Mouse (Mus musculus) testis, adult 2 months (tissue): ENCODE data around the gene Elmod2. TPM values are rescaled to one million over a fixed set of nuclear protein-coding genes. Genes with fewer than 3 reads are reported as not detected.
A peak's percentile ranks its signal among the peaks of the same experiment; 100 is the strongest.

Experiments used
- H3K27ac ChIP-seq: fragments of 200-500 bp; 2 replicates; pipeline ENCODE4 v1.5.1; 2012; ENCODE audit warnings: low read depth, low read length; ENCODE audit not compliant: control insufficient read depth, insufficient read depth
- H3K27me3 ChIP-seq: fragments of 200-500 bp; 2 replicates; pipeline ENCODE4 v1.6.1; 2012; ENCODE audit warnings: mild to moderate bottlenecking, low read length, moderate library complexity; ENCODE audit not compliant: control insufficient read depth, insufficient read depth
- H3K36me3 ChIP-seq: fragments of 200-500 bp; 2 replicates; pipeline ENCODE4 v1.6.1; 2012; ENCODE audit warnings: mild to moderate bottlenecking, low read length; ENCODE audit not compliant: control insufficient read depth, insufficient read depth
- H3K4me1 ChIP-seq: fragments of 200-500 bp; 2 replicates; pipeline ENCODE4 v1.6.1; 2012; ENCODE audit warnings: low read length; ENCODE audit not compliant: control insufficient read depth, insufficient read depth
- H3K4me3 ChIP-seq: fragments of 200-500 bp; 2 replicates; pipeline ENCODE4 v1.5.1; 2012; ENCODE audit warnings: low read depth, mild to moderate bottlenecking, low read length, moderate library complexity, mixed read lengths; ENCODE audit not compliant: control insufficient read depth
- CTCF ChIP-seq: fragments of 200-500 bp; IDR thresholded peaks from 2 replicates; pipeline ENCODE4 v1.5.1; 2012; ENCODE audit warnings: low read depth, mild to moderate bottlenecking, inconsistent platforms, low read length, moderate library complexity; ENCODE audit not compliant: control insufficient read depth, insufficient read depth, insufficient replicate concordance
- POLR2A ChIP-seq: fragments of 200-500 bp; IDR thresholded peaks from 2 replicates; pipeline ENCODE4 v1.6.1; 2012; ENCODE audit warnings: low read depth, mild to moderate bottlenecking, inconsistent platforms, low read length, moderate library complexity; ENCODE audit not compliant: control insufficient read depth
- polyA plus RNA-seq: library from polyadenylated mRNA; depleted of rRNA; stranded (reverse); fragments of >200 nt; gene quantifications from 2 replicates; pipeline ENCODE4 v1.2.3, GENCODE M21; 2012; rRNA removed

The Elmod2 gene
- polyA plus RNA-seq, 1 experiment = 3.1 TPM

DNA sequence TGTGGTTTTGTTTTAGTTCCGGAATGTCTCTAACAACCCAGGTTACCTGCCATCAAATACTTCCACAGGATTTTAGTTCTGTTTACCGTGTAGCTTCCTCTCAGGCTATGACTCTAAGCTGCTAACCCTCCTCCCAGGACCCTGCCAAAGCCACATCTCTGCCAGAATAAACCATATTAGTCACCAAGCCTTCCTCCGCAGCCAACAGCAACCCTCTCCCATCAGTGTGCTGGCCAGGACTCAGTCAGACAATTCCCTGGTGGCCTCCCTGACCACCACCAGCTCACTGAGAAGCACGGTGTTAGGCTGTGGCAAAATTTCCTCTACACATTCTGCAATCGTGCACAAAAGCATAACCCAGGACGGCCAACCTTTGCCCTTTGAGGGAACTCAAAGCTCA lies 53.9 kb downstream of the Elmod2 start:
- Histone ChIP-seq H3K27me3 (no peaks in the 10 kb centered on the region), H3K4me1 (no peaks in the 10 kb centered on the region), H3K36me3 (no peaks in the 10 kb centered on the region), H3K4me3 (no peak overlapping the region), H3K27ac (no peak overlapping the region)
- TF ChIP-seq POLR2A (no peak), CTCF (no peak)

DNA sequence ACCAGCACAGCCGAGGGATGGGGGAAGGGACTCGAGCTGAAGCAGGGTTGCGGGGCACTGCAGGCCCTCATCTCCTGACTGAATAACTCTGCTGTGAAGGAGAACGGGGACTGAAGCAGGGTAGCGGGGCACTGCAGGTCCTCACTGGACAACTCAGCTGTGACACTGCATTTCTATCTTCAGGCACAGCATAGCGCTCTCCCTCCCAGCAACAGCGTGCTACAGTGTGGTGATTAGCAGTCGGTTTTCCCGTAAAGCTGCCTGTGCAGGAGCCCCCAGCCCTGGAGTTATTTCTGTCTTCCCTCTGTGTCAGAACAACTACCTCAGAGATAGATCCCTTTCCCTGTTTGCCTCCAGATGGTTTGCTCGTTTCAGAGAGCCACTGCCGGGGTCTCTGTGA lies 57.8 kb downstream of the Elmod2 start:
- no peak for TF ChIP-seq CTCF
- no peak for TF ChIP-seq POLR2A

DNA sequence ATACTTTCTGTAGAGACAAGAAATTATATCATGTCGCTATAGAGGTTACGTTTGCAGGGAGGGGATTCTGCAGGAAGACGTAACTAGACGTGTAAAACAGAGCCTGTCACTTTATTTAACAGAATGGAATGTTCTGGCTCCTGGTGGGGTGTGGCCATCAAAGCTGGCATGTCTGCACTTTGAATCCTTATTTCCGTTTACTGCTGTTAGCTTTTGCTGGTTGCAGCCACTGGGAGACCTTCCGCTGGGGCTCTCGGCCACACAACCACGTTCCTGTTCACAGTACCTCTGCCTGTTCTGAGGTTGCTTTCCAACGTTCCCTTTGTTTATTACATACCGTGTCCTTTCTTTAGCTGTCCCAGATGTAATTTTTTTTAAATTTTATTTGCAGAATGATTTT lies 59.8 kb downstream of the Elmod2 start:
- peak overlapping the region; percentile 12; the same call in 1 of the 2 replicates for H3K27ac ChIP-seq
- no peak for TF ChIP-seq POLR2A
- TF ChIP-seq CTCF = no peak
- no peaks in the 10 kb centered on the region for H3K36me3 ChIP-seq
- H3K27me3 ChIP-seq = no peaks in the 10 kb centered on the region
- peaks cover 3% of the 10 kb centered on the region for H3K4me1 ChIP-seq
- H3K4me3 ChIP-seq = no peak overlapping the region

More for the DNA sequence above, 57.8 kb downstream of the Elmod2 start:
- Histone ChIP-seq H3K4me3 (no peak overlapping the region), H3K27me3 (no peaks in the 10 kb centered on the region), H3K4me1 (peaks cover 3% of the 10 kb centered on the region), H3K27ac (no peak overlapping the region), H3K36me3 (no peaks in the 10 kb centered on the region)

DNA sequence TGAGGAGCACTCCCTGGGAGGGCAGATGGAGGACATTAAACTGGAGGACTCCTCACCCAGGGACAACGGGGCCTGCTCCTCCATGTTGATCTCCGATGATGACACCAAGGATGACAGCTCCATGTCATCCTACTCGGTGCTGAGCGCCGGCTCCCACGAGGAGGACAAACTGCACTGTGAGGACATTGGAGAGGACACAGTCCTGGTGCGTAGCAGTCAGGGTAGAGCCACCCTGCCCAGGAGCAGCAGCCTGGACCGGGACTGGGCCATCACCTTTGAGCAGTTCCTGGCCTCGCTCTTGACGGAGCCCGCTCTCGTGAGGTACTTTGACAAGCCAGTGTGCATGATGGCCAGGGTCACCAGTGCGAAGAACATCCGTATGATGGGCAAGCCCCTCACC lies 61.1 kb downstream of the Elmod2 start:
- Histone ChIP-seq H3K4me3 (no peak overlapping the region), H3K4me1 (peaks cover 3% of the 10 kb centered on the region), H3K27me3 (no peaks in the 10 kb centered on the region), H3K36me3 (no peaks in the 10 kb centered on the region), H3K27ac (no peak overlapping the region)
- TF ChIP-seq CTCF (no peak), POLR2A (no peak)

Other genes starting within 250 kb of the Elmod2 start
- 47.0 and 51.2 TPM in 2 replicates for gene Tbc1d9, start 167.1 kb downstream of the Elmod2 start, polyA plus RNA-seq
- gene Gm10645, start 166.3 kb downstream of the Elmod2 start, polyA plus RNA-seq = 0.12 TPM in 1 of 2 replicates, not detected in the other
- 0.12 and 0.20 TPM in 2 replicates for gene Ucp1, start 42.1 kb downstream of the Elmod2 start, polyA plus RNA-seq
- gene Mgat4d, start 16.0 kb upstream of the Elmod2 start, polyA plus RNA-seq = 20.5 and 30.8 TPM in 2 replicates
- 125 and 174 TPM in 2 replicates for gene Clgn, start 57.4 kb upstream of the Elmod2 start, polyA plus RNA-seq
- gene Scoc, start 125.9 kb upstream of the Elmod2 start, polyA plus RNA-seq = 8.3 and 8.5 TPM in 2 replicates
- not detected in 2 replicates for gene Olfr370, start 203.3 kb upstream of the Elmod2 start, polyA plus RNA-seq
- 231 and 259 TPM in 2 replicates for gene Ndufb7, start 234.2 kb upstream of the Elmod2 start, polyA plus RNA-seq